Mouse (Mus musculus): ENCODE data around the gene Stab2. TPM values are rescaled to one million over a fixed set of nuclear protein-coding genes. Genes with fewer than 3 reads are reported as not detected.

The Stab2 gene
- polyA plus RNA-seq, 1 experiment from 2014 or later: 0.89 TPM

GRCm38 (mm10) chr10:86891066-86891465, 116.8 kb downstream of the Stab2 start:
- no peak overlapping the region for H3K4me2 ChIP-seq (ENCODE audit: low read length)
- 81% methylated on average over 1 of the region's 1 CpGs for WGBS
- H3K4me1 ChIP-seq (ENCODE audit: control insufficient read depth in 2 of 2, insufficient read depth in 2 of 2, low read length in 2 of 2): no peaks in the 10 kb centered on the region
- no peaks in the 10 kb centered on the region for H3K9me3 ChIP-seq (ENCODE audit: control insufficient read depth, low read length)
- no peaks in the 10 kb centered on the region for H3K36me3 ChIP-seq (ENCODE audit: control insufficient read depth, insufficient read depth, low read length)
- H3K9ac ChIP-seq (ENCODE audit: low read length): no peak overlapping the region
- no peak overlapping the region for H3K4me3 ChIP-seq (ENCODE audit: control insufficient read depth in 1 of 2, insufficient read depth in 1 of 2, low read depth in 1 of 2, low read length in 2 of 2)
- H3K27me3 ChIP-seq (ENCODE audit: control insufficient read depth, insufficient read depth, low read length): no peaks in the 10 kb centered on the region
- no peak overlapping the region for H3K27ac ChIP-seq (replicated peaks in 1 of 2; ENCODE audit: control insufficient read depth in 1 of 2, insufficient read depth in 1 of 2, low read depth in 2 of 2, low read length in 2 of 2)
- ATAC-seq (ENCODE audit: insufficient number of reproducible peaks, insufficient read depth, low FRiP score, low read depth): no peak

DNA sequence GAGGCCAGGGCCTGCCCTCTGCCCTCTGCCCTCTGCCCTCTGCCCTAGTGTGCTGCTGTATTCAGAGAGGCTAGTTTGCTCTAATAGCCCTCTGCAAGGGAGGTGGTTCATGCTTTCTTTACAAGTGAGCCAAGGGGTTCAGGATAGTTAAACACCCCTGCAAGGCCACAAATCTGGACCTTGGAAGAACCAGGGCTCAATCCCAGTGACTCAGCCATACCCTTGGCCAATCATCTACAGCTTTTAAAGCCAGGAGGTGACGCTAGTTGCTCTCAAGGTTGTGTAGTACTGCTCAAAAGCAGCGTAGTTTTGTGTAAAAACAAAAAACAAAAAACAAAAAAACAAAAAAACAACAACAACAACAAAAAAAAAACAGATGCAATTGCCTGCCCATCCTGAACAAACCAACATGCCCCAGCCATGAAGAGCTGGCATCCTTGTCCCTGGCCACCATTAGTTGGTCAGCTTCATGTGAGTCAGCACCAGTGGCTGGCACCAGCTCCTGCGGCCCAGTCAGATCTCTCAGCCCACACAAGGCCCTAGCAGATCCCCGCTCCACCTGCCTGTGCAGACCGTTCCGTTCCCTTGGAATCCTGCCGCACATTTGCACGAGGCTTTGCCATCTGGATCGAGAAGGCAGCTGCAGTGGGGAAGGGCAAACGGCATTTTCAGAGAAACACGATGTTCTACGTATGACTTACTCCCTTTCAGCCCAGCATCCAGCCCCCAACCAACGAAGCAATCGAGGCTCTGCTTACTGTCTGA, 117.5 kb downstream of the Stab2 start:
- Histone ChIP-seq H3K4me2 (ENCODE audit: low read length) (no peak overlapping the region), H3K4me3 (ENCODE audit: control insufficient read depth in 1 of 2, insufficient read depth in 1 of 2, low read depth in 1 of 2, low read length in 2 of 2) (no peak overlapping the region), H3K27ac (replicated peaks in 1 of 2; ENCODE audit: control insufficient read depth in 1 of 2, insufficient read depth in 1 of 2, low read depth in 2 of 2, low read length in 2 of 2) (no peak overlapping the region), H3K4me1 (ENCODE audit: control insufficient read depth in 2 of 2, insufficient read depth in 2 of 2, low read length in 2 of 2) (no peaks in the 10 kb centered on the region), H3K27me3 (ENCODE audit: control insufficient read depth, insufficient read depth, low read length) (no peaks in the 10 kb centered on the region), H3K36me3 (ENCODE audit: control insufficient read depth, insufficient read depth, low read length) (no peaks in the 10 kb centered on the region), H3K9me3 (ENCODE audit: control insufficient read depth, low read length) (no peaks in the 10 kb centered on the region), H3K9ac (ENCODE audit: low read length) (no peak overlapping the region)
- ATAC-seq (ENCODE audit: insufficient number of reproducible peaks, insufficient read depth, low FRiP score, low read depth): no peak
- 86% methylated on average over 14 of the region's 14 CpGs for WGBS

GRCm38 (mm10) chr10:86889440-86889839, 118.4 kb downstream of the Stab2 start:
- H3K27me3 ChIP-seq (ENCODE audit: control insufficient read depth, insufficient read depth, low read length): no peaks in the 10 kb centered on the region
- H3K9ac ChIP-seq (ENCODE audit: low read length): no peak overlapping the region
- no peak overlapping the region for H3K4me3 ChIP-seq (ENCODE audit: control insufficient read depth in 1 of 2, insufficient read depth in 1 of 2, low read depth in 1 of 2, low read length in 2 of 2)
- ATAC-seq (ENCODE audit: insufficient number of reproducible peaks, insufficient read depth, low FRiP score, low read depth): no peak
- no peak overlapping the region for H3K27ac ChIP-seq (replicated peaks in 1 of 2; ENCODE audit: control insufficient read depth in 1 of 2, insufficient read depth in 1 of 2, low read depth in 2 of 2, low read length in 2 of 2)
- H3K4me1 ChIP-seq (ENCODE audit: control insufficient read depth in 2 of 2, insufficient read depth in 2 of 2, low read length in 2 of 2): no peaks in the 10 kb centered on the region
- H3K36me3 ChIP-seq (ENCODE audit: control insufficient read depth, insufficient read depth, low read length): no peaks in the 10 kb centered on the region
- no peak overlapping the region for H3K4me2 ChIP-seq (ENCODE audit: low read length)
- no peaks in the 10 kb centered on the region for H3K9me3 ChIP-seq (ENCODE audit: control insufficient read depth, low read length)

GRCm38 (mm10) chr10:86886434-86886833, 121.4 kb downstream of the Stab2 start:
- Histone ChIP-seq H3K4me3 (ENCODE audit: control insufficient read depth in 1 of 2, insufficient read depth in 1 of 2, low read depth in 1 of 2, low read length in 2 of 2) (no peak overlapping the region), H3K4me2 (ENCODE audit: low read length) (no peak overlapping the region), H3K9ac (ENCODE audit: low read length) (no peak overlapping the region), H3K27me3 (ENCODE audit: control insufficient read depth, insufficient read depth, low read length) (no peaks in the 10 kb centered on the region), H3K27ac (replicated peaks in 1 of 2; ENCODE audit: control insufficient read depth in 1 of 2, insufficient read depth in 1 of 2, low read depth in 2 of 2, low read length in 2 of 2) (no peak overlapping the region), H3K9me3 (ENCODE audit: control insufficient read depth, low read length) (no peaks in the 10 kb centered on the region), H3K4me1 (ENCODE audit: control insufficient read depth in 2 of 2, insufficient read depth in 2 of 2, low read length in 2 of 2) (no peaks in the 10 kb centered on the region), H3K36me3 (ENCODE audit: control insufficient read depth, insufficient read depth, low read length) (no peaks in the 10 kb centered on the region)
- ATAC-seq (ENCODE audit: insufficient number of reproducible peaks, insufficient read depth, low FRiP score, low read depth): no peak
- WGBS: 88% methylated on average over 1 of the region's 1 CpGs

DNA sequence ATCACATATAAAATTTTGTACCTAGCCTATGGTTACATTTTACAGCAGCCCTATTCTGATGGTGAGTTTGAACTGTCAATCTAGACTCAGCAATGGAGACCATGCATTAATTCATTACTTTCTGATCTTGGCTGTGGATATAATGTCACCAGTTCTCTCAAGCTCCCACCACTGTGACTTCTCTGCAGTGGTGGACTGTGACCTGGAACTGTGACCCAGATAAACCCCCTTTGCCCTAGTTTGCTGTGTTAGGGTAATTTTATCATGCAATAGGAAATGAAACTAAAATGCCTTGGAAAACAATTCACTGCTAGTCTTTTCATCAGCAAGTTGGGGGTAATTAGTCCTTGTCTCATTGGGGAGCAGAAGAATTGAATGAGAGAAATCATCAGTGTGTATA, 126.4 kb downstream of the Stab2 start:
- Histone ChIP-seq H3K4me3 (ENCODE audit: control insufficient read depth in 1 of 2, insufficient read depth in 1 of 2, low read depth in 1 of 2, low read length in 2 of 2) (no peak overlapping the region), H3K4me2 (ENCODE audit: low read length) (no peak overlapping the region), H3K9me3 (ENCODE audit: control insufficient read depth, low read length) (no peaks in the 10 kb centered on the region), H3K9ac (ENCODE audit: low read length) (no peak overlapping the region), H3K27me3 (ENCODE audit: control insufficient read depth, insufficient read depth, low read length) (no peaks in the 10 kb centered on the region), H3K4me1 (ENCODE audit: control insufficient read depth in 2 of 2, insufficient read depth in 2 of 2, low read length in 2 of 2) (no peaks in the 10 kb centered on the region), H3K27ac (replicated peaks in 1 of 2; ENCODE audit: control insufficient read depth in 1 of 2, insufficient read depth in 1 of 2, low read depth in 2 of 2, low read length in 2 of 2) (no peak overlapping the region), H3K36me3 (ENCODE audit: control insufficient read depth, insufficient read depth, low read length) (no peaks in the 10 kb centered on the region)
- ATAC-seq (ENCODE audit: insufficient number of reproducible peaks, insufficient read depth, low FRiP score, low read depth): no peak

GRCm38 (mm10) chr10:86880071-86880806, 127.6 kb downstream of the Stab2 start:
- H3K4me3 ChIP-seq (ENCODE audit: control insufficient read depth in 1 of 2, insufficient read depth in 1 of 2, low read depth in 1 of 2, low read length in 2 of 2): no peak overlapping the region
- ATAC-seq (ENCODE audit: insufficient number of reproducible peaks, insufficient read depth, low FRiP score, low read depth): no peak
- H3K36me3 ChIP-seq (ENCODE audit: control insufficient read depth, insufficient read depth, low read length): no peaks in the 10 kb centered on the region
- no peak overlapping the region for H3K27ac ChIP-seq (replicated peaks in 1 of 2; ENCODE audit: control insufficient read depth in 1 of 2, insufficient read depth in 1 of 2, low read depth in 2 of 2, low read length in 2 of 2)
- no peaks in the 10 kb centered on the region for H3K27me3 ChIP-seq (ENCODE audit: control insufficient read depth, insufficient read depth, low read length)
- 53% methylated on average over 5 of the region's 5 CpGs for whole genome bisulfite sequencing
- H3K9me3 ChIP-seq (ENCODE audit: control insufficient read depth, low read length): no peaks in the 10 kb centered on the region
- H3K4me2 ChIP-seq (ENCODE audit: low read length): no peak overlapping the region
- no peaks in the 10 kb centered on the region for H3K4me1 ChIP-seq (ENCODE audit: control insufficient read depth in 2 of 2, insufficient read depth in 2 of 2, low read length in 2 of 2)
- no peak overlapping the region for H3K9ac ChIP-seq (ENCODE audit: low read length)

DNA sequence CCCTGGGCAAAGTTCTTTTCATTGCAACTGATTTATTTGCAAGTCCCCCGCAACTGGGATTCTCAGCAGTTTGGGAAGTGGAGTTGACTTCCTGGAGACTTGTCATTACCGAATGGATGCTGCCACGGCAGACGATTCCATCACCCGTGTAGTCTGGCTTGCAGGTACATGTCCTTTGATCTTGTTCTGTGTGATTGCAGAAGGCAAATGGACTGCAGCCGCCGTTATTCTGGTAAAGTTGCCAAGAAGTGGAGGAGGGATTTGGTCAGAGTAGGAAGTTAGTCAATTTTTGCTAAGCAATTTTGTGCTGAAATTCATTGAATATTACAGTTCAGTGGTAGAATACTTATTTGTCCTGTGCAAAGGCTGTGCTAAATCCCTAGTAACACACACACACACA, 129.1 kb downstream of the Stab2 start:
- no peaks in the 10 kb centered on the region for H3K27me3 ChIP-seq (ENCODE audit: control insufficient read depth, insufficient read depth, low read length)
- H3K4me1 ChIP-seq (ENCODE audit: control insufficient read depth in 2 of 2, insufficient read depth in 2 of 2, low read length in 2 of 2): no peaks in the 10 kb centered on the region
- H3K9ac ChIP-seq (ENCODE audit: low read length): no peak overlapping the region
- no peak overlapping the region for H3K4me2 ChIP-seq (ENCODE audit: low read length)
- ATAC-seq (ENCODE audit: insufficient number of reproducible peaks, insufficient read depth, low FRiP score, low read depth): no peak
- no peak overlapping the region for H3K27ac ChIP-seq (replicated peaks in 1 of 2; ENCODE audit: control insufficient read depth in 1 of 2, insufficient read depth in 1 of 2, low read depth in 2 of 2, low read length in 2 of 2)
- H3K36me3 ChIP-seq (ENCODE audit: control insufficient read depth, insufficient read depth, low read length): no peaks in the 10 kb centered on the region
- H3K9me3 ChIP-seq (ENCODE audit: control insufficient read depth, low read length): no peaks in the 10 kb centered on the region
- WGBS: 80% methylated on average over 7 of the region's 7 CpGs
- H3K4me3 ChIP-seq (ENCODE audit: control insufficient read depth in 1 of 2, insufficient read depth in 1 of 2, low read depth in 1 of 2, low read length in 2 of 2): no peak overlapping the region
